Mouse (Mus musculus) urinary bladder, postnatal 36 days (tissue): Measurements from ENCODE around the gene Eif3b.

Source experiments
- DNase-seq, 2 experiments: peaks; one replicate each; pipeline ENCODE4 v3.0.0; 2022; ENCODE audit warnings: low spot score in 2 of 2, mixed read lengths in 1 of 2

The Eif3b gene

DNA sequence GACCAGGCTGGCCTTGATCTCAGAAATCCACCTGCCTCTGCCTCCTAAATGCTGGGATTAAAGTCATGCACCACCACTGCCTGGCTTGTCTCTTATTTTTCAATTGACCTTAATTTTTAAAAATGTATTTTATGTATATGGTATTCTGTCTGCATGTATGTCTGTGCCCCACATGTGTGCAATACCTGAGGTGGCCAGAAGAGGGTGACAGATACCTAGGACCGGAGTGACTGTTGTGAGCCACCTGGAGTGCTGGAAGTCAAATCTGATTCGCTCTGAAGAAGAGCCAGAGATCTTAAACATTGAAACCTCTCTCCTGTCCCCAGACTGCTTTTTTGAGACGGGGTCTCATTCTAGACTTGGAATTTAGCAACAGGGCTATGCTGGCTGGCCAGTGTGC lies 53.2 kb downstream of the Eif3b start:
- no peak for DNase-seq

DNA sequence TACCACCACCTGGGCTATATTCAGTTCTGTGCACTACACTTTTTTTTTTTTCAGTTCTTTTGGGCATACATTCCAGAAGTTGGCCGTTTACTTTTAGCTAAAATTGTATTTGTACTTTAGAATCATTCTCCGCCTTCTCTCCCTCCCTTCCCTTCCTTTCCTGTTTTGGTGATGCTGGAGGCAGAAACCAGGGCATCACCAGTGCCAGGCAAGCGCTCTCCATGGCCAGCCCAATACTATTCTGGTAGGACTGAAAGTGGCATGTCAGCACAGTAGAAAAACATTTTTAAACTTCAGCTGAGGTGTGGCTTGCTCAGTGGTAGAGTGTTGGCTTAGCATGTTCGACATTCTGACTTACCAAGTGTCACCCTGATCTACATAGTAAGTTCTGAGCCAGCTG lies 62.3 kb downstream of the Eif3b start:
- no peak for DNase-seq

DNA sequence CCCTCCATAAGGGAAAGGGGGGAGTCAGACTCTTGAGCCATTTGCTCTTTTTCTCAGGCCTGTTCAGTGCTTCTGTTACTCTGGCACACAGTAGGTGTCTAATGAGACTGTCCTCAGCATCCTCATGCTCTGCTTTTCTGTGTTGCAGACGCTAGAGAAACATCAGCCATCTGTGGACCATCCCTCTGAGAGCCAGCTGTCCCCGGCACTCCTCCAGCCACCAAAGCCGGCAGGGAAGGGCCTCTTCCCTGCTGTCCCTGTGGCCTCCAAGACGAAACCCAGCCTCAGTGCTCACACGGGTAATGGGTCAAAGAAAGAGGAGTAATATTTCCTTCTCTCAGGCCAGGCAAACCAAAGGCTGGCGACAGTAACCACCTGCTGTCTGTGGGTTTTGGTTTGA lies 72.0 kb downstream of the Eif3b start:
- DNase-seq: no peak

GRCm38 (mm10) chr5:140492684-140493233 lies 73.6 kb downstream of the Eif3b start:
- no peak for DNase-seq
